In genomic region chr13:34134276-34134675, GRCm38 (mm10) we compare ENCODE assay signal across 10 mouse cellular contexts. TPM values are rescaled to one million over a fixed set of nuclear protein-coding genes. Genes with fewer than 3 reads are reported as not detected.
DNase-seq lines count a peak whose midpoint lies in the region; ATAC-seq and TF ChIP-seq lines count a peak whose summit lies in the region.
"Had no signal": no experiment of that assay in that cellular context is flagged by ENCODE, and none has a peak within 500 bp of the region (broad histone marks: within the 10 kb centered on the region; RNA-seq: fewer than 3 reads in every experiment).

No protein-coding gene starts in this region.

- TF ChIP-seq POLR2A in kidney, adult 2 months (IDR thresholded peaks at IDR 0.05; ENCODE audit: low read depth, low read length) = no peak

- no peak for TF ChIP-seq CTCF in kidney, adult 2 months (conservative IDR thresholded peaks at IDR 0.05; ENCODE audit: insufficient read depth, insufficient read length, low read depth, low read length)

- H3K4me2 ChIP-seq in hindbrain, embryonic 16.5 days (ENCODE audit: low read length) = peak overlapping the region; percentile 70
- peak overlapping the region; percentile 76 for H3K4me2 ChIP-seq in midbrain, embryonic 16.5 days (ENCODE audit: low read length)
- no peak overlapping the region for H3K4me2 ChIP-seq in kidney, embryonic 16.5 days (replicated peaks; ENCODE audit: low read depth, low read length)

- H3K27me3 ChIP-seq in forebrain, embryonic 10.5 days (ENCODE audit: poor library complexity, severe bottlenecking) = no peaks in the 10 kb centered on the region; the same call in 1 of the 2 replicates
- no peaks in the 10 kb centered on the region for H3K27me3 ChIP-seq in hindbrain, embryonic 16.5 days (replicated peaks; ENCODE audit: control insufficient read depth, insufficient read depth, low read length)
- no peaks in the 10 kb centered on the region for H3K27me3 ChIP-seq in midbrain, embryonic 16.5 days (ENCODE audit: control insufficient read depth, insufficient read depth, low read depth, low read length)
- peaks cover 15% of the 10 kb centered on the region for H3K27me3 ChIP-seq in kidney, embryonic 16.5 days (ENCODE audit: insufficient read depth, low read length)
- H3K27me3 ChIP-seq in kidney, adult 2 months (replicated peaks; ENCODE audit: control insufficient read depth, insufficient read depth, low read length) = no peaks in the 10 kb centered on the region

- WGBS in forebrain, embryonic 10.5 days = 42% methylated on average over 7 of the region's 7 CpGs
- 16% methylated on average over 7 of the region's 7 CpGs for WGBS in hindbrain, embryonic 16.5 days
- 9% methylated on average over 7 of the region's 7 CpGs for WGBS in midbrain, embryonic 16.5 days
- WGBS in kidney, embryonic 16.5 days = 74% methylated on average over 7 of the region's 7 CpGs
- WGBS in kidney, adult 2 months = 92% methylated on average over 7 of the region's 7 CpGs

- no peaks in the 10 kb centered on the region; the same call in 1 of the 2 replicates for H3K36me3 ChIP-seq in forebrain, embryonic 10.5 days (replicated peaks)
- no peaks in the 10 kb centered on the region for H3K36me3 ChIP-seq in hindbrain, embryonic 16.5 days (ENCODE audit: control insufficient read depth, insufficient read depth, low read length)
- no peaks in the 10 kb centered on the region for H3K36me3 ChIP-seq in midbrain, embryonic 16.5 days (ENCODE audit: control insufficient read depth, insufficient read depth, low read length)
- no peaks in the 10 kb centered on the region for H3K36me3 ChIP-seq in kidney, embryonic 16.5 days (ENCODE audit: insufficient read depth, low read length)
- no peaks in the 10 kb centered on the region for H3K36me3 ChIP-seq in kidney, adult 2 months (ENCODE audit: control insufficient read depth, insufficient read depth, low read length)
- H3K36me3 ChIP-seq: embryonic facial prominence, embryonic 15.5 days had no signal

- ATAC-seq in hindbrain, embryonic 16.5 days = no peak
- no peak for ATAC-seq in midbrain, embryonic 16.5 days
- no peak for ATAC-seq in kidney, embryonic 16.5 days (ENCODE audit: low FRiP score, low TSS enrichment)

- peak overlapping the region; percentile 98 for H3K27ac ChIP-seq in forebrain, embryonic 10.5 days
- peak overlapping the region; percentile 99 for H3K27ac ChIP-seq in hindbrain, embryonic 16.5 days (ENCODE audit: low read depth, low read length)
- peak overlapping the region; percentile 100 for H3K27ac ChIP-seq in midbrain, embryonic 16.5 days (ENCODE audit: low read length)
- no peak overlapping the region for H3K27ac ChIP-seq in kidney, embryonic 16.5 days (ENCODE audit: low read length)
- H3K27ac ChIP-seq in kidney, adult 2 months (ENCODE audit: insufficient read depth, low read depth, low read length) = no peak overlapping the region
- H3K27ac ChIP-seq: embryonic facial prominence, embryonic 15.5 days had no signal

- peaks cover 55% of the 10 kb centered on the region for H3K4me1 ChIP-seq in forebrain, embryonic 10.5 days
- peaks cover 30% of the 10 kb centered on the region for H3K4me1 ChIP-seq in hindbrain, embryonic 16.5 days (ENCODE audit: control insufficient read depth, insufficient read depth, low read depth, low read length)
- H3K4me1 ChIP-seq in midbrain, embryonic 16.5 days (ENCODE audit: control insufficient read depth, insufficient read depth, low read length) = peaks cover 28% of the 10 kb centered on the region
- peaks cover 26% of the 10 kb centered on the region for H3K4me1 ChIP-seq in kidney, embryonic 16.5 days (ENCODE audit: insufficient read depth, low read length)
- peaks cover 4% of the 10 kb centered on the region; the same call in 1 of the 2 replicates for H3K4me1 ChIP-seq in kidney, adult 2 months (ENCODE audit: control insufficient read depth, insufficient read depth, low read length)

- H3K9me3 ChIP-seq in forebrain, embryonic 10.5 days = no peaks in the 10 kb centered on the region
- no peaks in the 10 kb centered on the region for H3K9me3 ChIP-seq in hindbrain, embryonic 16.5 days (ENCODE audit: control insufficient read depth, low read length)
- H3K9me3 ChIP-seq in midbrain, embryonic 16.5 days (replicated peaks; ENCODE audit: control insufficient read depth, low read length, poor library complexity, severe bottlenecking) = no peaks in the 10 kb centered on the region
- no peaks in the 10 kb centered on the region for H3K9me3 ChIP-seq in kidney, embryonic 16.5 days (ENCODE audit: low read length)
- H3K9me3 ChIP-seq: embryonic facial prominence, embryonic 15.5 days had no signal

- H3K4me3 ChIP-seq in forebrain, embryonic 10.5 days = peak overlapping the region; percentile 78
- peak overlapping the region; percentile 4; the same call in 1 of the 2 replicates for H3K4me3 ChIP-seq in hindbrain, embryonic 16.5 days (ENCODE audit: low read length)
- H3K4me3 ChIP-seq in midbrain, embryonic 16.5 days (ENCODE audit: low read depth, low read length) = peak overlapping the region; percentile 89
- H3K4me3 ChIP-seq in kidney, embryonic 16.5 days (ENCODE audit: low read length) = no peak overlapping the region
- H3K4me3 ChIP-seq in kidney, adult 2 months (ENCODE audit: insufficient read depth, low read depth, low read length) = no peak overlapping the region
- H3K4me3 ChIP-seq: embryonic facial prominence, embryonic 15.5 days had no signal

- peak overlapping the region; percentile 82 for H3K9ac ChIP-seq in hindbrain, embryonic 16.5 days (ENCODE audit: low read depth, low read length)
- H3K9ac ChIP-seq in midbrain, embryonic 16.5 days (ENCODE audit: low read depth, low read length) = peak overlapping the region; percentile 100
- H3K9ac ChIP-seq in kidney, embryonic 16.5 days (replicated peaks; ENCODE audit: low read length) = no peak overlapping the region
- H3K9ac ChIP-seq: embryonic facial prominence, embryonic 15.5 days had no signal

- DNase-seq in embryo, embryonic 10.5 days (ENCODE audit: low spot score) = peak; percentile 29
- no peak for DNase-seq in embryo, embryonic 9.5 days (ENCODE audit: extremely low spot score)
- no peak for DNase-seq in forebrain, embryonic 10.5 days (ENCODE audit: extremely low spot score, low spot score)
- DNase-seq in ovary, postnatal 14 days (ENCODE audit: low spot score) = no peak
- no peak for DNase-seq in kidney, adult 2 months
- DNase-seq: lung, postnatal 4 days had no signal

RNA-seq across cellular contexts. Expression of gene Tubb2b, which starts 4.0 kb away (rescaled TPM):
- polyA plus RNA-seq in forebrain, embryonic 10.5 days (2016; fragmentation: Nextera tagmentation; extraction: Ambion mirVana) = 137 and 151 TPM in 2 replicates
- polyA plus RNA-seq in hindbrain, embryonic 16.5 days (2015; fragmentation: Nextera tagmentation; extraction: Ambion mirVana) = 1,169 and 1,199 TPM in 2 replicates
- 1,230 and 1,315 TPM in 2 replicates for polyA plus RNA-seq in midbrain, embryonic 16.5 days (2015; fragmentation: Nextera tagmentation; extraction: Ambion mirVana)
- 39.7 and 40.4 TPM in 2 replicates for polyA plus RNA-seq in kidney, embryonic 16.5 days (2015; fragmentation: Nextera tagmentation; extraction: Ambion mirVana)
- polyA plus RNA-seq in kidney, adult 2 months (2012; rRNA removed) = 27.6 and 30.5 TPM in 2 replicates

RNA-seq across cellular contexts. Expression of gene Psmg4, which starts 28.5 kb away (rescaled TPM):
- 129 and 133 TPM in 2 replicates for polyA plus RNA-seq in forebrain, embryonic 10.5 days (2016; fragmentation: Nextera tagmentation; extraction: Ambion mirVana)
- polyA plus RNA-seq in hindbrain, embryonic 16.5 days (2015; fragmentation: Nextera tagmentation; extraction: Ambion mirVana) = 69.1 and 69.5 TPM in 2 replicates
- polyA plus RNA-seq in midbrain, embryonic 16.5 days (2015; fragmentation: Nextera tagmentation; extraction: Ambion mirVana) = 71.6 and 74.6 TPM in 2 replicates
- polyA plus RNA-seq in kidney, embryonic 16.5 days (2015; fragmentation: Nextera tagmentation; extraction: Ambion mirVana) = 67.4 and 74.9 TPM in 2 replicates
- 88.7 and 96.2 TPM in 2 replicates for polyA plus RNA-seq in kidney, adult 2 months (2012; rRNA removed)

RNA-seq across cellular contexts. Expression of gene Tubb2a, which starts 56.5 kb away (rescaled TPM):
- 79.2 and 98.2 TPM in 2 replicates for polyA plus RNA-seq in forebrain, embryonic 10.5 days (2016; fragmentation: Nextera tagmentation; extraction: Ambion mirVana)
- 3,415 and 3,905 TPM in 2 replicates for polyA plus RNA-seq in hindbrain, embryonic 16.5 days (2015; fragmentation: Nextera tagmentation; extraction: Ambion mirVana)
- 3,297 and 3,828 TPM in 2 replicates for polyA plus RNA-seq in midbrain, embryonic 16.5 days (2015; fragmentation: Nextera tagmentation; extraction: Ambion mirVana)
- polyA plus RNA-seq in kidney, embryonic 16.5 days (2015; fragmentation: Nextera tagmentation; extraction: Ambion mirVana) = 143 and 150 TPM in 2 replicates
- polyA plus RNA-seq in kidney, adult 2 months (2012; rRNA removed) = 152 and 164 TPM in 2 replicates

Comparison
In these comparisons a context has a peak if more than half of its experiments do, and no peak if none do; other contexts are left out.
1. H3K27ac ChIP-seq: peak in forebrain, embryonic 10.5 days (single experiment), hindbrain, embryonic 16.5 days (single experiment) and midbrain, embryonic 16.5 days (single experiment); none in kidney, embryonic 16.5 days (single experiment) and kidney, adult 2 months (single experiment).
2. H3K4me3 ChIP-seq: peak in forebrain, embryonic 10.5 days (single experiment), hindbrain, embryonic 16.5 days (single experiment) and midbrain, embryonic 16.5 days (single experiment); none in kidney, embryonic 16.5 days (single experiment) and kidney, adult 2 months (single experiment).
3. RNA of gene Tubb2a, which starts 56.5 kb away (polyA plus RNA-seq): 3,415 to 3,905 TPM in hindbrain, embryonic 16.5 days and 3,297 to 3,828 TPM in midbrain, embryonic 16.5 days; 152 to 164 TPM in kidney, adult 2 months, 143 to 150 TPM in kidney, embryonic 16.5 days and 79.2 to 98.2 TPM in forebrain, embryonic 10.5 days; every median in the first group is over 10 times any median in the second.